Mouse (Mus musculus) WW6 (cell line): ENCODE results near the gene Gm10354.
"Not testable (repeated sequence)": the region's sequence is repeated elsewhere in the genome, so short reads cannot be mapped to it uniquely, and the experiment has no call there.

ENCODE experiments used
- DNase-seq: peaks from one replicate; pipeline ENCODE4 v3.0.0-alpha.2; 2013; ENCODE audit warnings: low read depth, low spot score

The Gm10354 gene

DNA sequence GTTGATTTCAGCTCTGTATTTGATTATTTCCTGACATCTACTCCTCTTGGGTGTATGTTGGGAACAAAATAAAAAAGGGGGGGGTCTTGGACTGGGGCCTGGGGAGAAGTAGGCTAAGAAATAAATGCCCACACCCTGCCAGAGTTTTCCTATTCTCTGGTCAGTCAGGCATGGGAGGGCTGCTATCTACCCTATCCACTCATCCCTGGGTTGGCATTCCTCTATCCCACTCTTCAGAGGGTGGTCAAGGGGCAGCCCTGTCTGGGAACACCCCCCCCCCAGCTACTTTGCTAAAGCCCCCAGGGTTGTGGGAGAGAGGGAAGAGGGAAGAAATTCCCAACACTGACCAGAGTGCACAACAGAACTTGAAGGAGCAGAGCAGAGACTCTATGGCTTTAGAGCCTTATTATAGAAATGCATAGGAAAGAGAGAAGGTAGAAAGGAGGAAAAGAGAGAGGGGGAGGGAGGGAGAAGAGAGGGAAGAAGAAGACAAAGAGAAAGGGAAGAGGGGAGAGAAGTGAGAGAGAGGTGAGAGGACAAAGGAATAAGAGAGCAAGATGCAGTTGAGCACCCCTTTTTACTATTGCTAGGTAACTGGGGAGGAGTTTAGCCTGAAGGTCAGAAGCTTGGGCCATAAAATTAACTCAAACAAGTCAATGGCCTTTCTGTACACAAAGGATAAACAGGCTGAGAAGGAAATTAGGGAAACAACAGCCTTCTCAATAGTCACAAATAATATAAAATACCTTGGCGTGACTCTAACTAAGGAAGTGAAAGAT, 22.6 kb downstream of the Gm10354 start:
- not testable (repeated sequence) for DNase-seq

DNA sequence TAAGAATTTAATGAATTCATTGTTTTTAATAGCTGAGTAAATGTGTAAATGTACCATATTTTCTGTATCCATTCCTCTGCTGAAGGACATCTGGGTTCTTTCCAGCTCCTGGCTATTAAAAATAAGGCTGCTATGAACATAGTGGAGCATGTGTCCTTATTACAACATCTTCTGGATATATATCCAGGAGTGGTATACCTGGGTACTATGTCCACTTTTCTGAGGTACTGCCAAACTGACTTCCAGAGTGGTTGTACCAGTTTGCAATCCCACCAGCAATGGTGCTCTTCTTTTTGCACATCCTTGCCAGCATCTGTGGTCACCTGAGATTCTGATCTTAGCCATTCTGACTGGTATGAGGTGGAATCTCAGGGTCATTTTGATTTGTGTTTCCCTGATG, 25.1 kb downstream of the Gm10354 start:
- not testable (repeated sequence) for DNase-seq

GRCm38 (mm10) chr5:14952749-14953148, 26.0 kb downstream of the Gm10354 start:
- not testable (repeated sequence) for DNase-seq

DNA sequence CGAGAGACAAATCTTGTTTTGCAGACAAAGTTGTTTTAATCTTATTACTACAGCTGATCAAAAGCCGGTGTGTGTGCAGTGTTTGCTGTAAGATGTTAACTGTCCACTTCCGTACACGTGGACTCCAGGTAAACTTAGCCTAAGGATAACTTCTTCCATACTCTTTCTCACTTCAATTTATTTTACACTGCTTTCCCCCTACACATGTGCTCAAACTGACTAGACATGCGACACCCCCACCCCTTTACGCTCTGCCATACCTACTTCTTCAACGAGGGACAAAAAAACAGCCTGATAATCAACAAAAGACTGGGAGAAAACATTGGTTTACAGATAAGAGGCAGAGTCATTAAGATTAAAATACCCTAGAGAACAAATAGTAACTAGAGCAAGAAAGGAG, 26.9 kb downstream of the Gm10354 start:
- DNase-seq, result not testable (repeated sequence)

DNA sequence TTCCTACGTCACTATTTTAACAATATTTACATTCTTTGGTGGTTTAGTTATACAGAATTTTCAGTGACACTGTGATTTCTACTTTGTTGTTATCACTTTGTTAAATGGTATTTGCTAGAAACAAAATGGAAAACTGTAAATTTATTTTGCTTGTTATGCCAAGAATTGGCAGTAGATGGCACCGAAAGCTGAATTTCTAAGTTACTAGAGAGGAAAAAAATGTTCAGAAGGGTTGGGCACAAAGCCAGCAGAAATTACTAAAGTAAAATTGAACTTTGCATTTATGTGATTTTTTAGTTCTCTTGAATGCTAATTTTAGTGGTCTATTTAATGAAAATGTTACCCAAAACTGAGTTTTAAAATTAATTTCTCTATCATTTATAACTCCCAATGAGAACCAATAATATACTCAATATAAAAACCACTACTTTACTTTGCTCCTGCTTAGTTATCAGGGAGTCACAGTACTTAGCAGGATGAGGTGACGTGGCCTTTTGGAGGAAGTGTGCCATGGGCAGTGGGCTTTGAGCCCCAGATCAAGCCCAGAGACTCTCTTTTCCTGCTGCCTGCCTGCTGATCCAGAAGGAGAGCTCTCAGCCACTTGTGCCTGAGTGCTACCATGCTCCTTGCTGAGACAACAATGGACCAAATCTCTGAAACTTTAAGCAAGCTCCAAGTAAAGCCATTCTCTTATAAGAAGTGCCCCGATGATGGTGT, 31.1 kb downstream of the Gm10354 start:
- not testable (repeated sequence) for DNase-seq

DNA sequence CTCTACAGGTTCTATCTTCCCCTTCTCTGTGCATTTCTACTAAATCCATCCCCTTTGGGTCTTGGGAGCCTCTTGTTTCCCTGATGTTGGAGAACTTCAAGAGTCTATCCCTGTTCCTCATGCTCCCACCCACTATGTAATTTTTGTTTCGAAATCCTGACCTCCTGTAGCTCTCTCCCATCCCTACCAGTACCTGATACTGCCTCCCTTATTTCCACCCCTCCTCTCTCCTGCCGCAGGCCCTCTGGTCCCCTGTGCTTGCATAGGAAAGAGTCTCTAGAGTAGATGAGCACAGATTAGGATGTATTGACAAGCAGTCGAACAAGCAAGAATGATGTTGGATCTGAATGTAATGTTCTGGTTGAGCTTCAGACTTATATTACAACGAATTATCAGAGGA, 33.2 kb downstream of the Gm10354 start:
- DNase-seq, result not testable (repeated sequence)

DNA sequence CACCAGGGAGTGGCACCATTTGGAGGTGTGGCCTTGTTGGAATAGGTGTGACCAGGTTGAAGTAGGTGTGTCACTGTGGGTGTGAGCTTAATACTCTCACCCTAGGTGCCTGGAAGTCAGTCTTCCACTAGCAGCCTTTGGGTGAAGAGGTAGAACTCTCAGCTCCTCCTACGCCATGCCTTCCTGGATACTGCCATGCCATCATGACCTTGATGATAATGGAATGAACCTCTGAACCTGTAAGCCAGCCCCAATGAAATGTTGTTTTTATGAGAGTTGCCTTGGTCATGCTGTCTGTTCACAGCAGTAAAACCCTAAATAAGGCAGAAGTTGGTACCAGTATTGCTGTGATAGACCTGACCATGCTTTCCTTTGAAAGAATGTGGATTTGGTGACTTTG, 37.7 kb downstream of the Gm10354 start:
- not testable (repeated sequence) for DNase-seq

- DNase-seq, result not testable (repeated sequence)
Measured at GRCm38 (mm10) chr5:14938329-14938728, 40.4 kb downstream of the Gm10354 start, which contains the start of gene Speer4e. Gene Speer4e (minus strand): TSS chr5:14938429.

- not testable (repeated sequence) for DNase-seq
Measured at GRCm38 (mm10) chr5:14933721-14934120, 45.0 kb downstream of the Gm10354 start.

GRCm38 (mm10) chr5:14927047-14927446, 51.7 kb downstream of the Gm10354 start:
- not testable (repeated sequence) for DNase-seq
